ENCODE assay signal across 14 mouse cellular contexts in genomic region chr11:117434056-117434455, GRCm38 (mm10). TPM values are rescaled to one million over a fixed set of nuclear protein-coding genes. Genes with fewer than 3 reads are reported as not detected.
DNase-seq lines count a peak whose midpoint lies in the region; ATAC-seq and TF ChIP-seq lines count a peak whose summit lies in the region.
"Had no signal": no experiment of that assay in that cellular context is flagged by ENCODE, and none has a peak within 500 bp of the region (broad histone marks: within the 10 kb centered on the region; RNA-seq: fewer than 3 reads in every experiment).

No protein-coding gene starts in this region.

- H3K36me3 ChIP-seq in heart, adult 2 months (ENCODE audit: control insufficient read depth, insufficient read depth, low read length): no peaks in the 10 kb centered on the region
- no peaks in the 10 kb centered on the region for H3K36me3 ChIP-seq in lung, embryonic 14.5 days (ENCODE audit: insufficient read depth)
- peaks cover 0 to 3% of the 10 kb centered on the region in 2 experiments for H3K36me3 ChIP-seq in CH12.LX (replicated peaks in 1 of 2; ENCODE audit: control insufficient read depth in 1 of 2, insufficient read depth in 1 of 2, low read length in 1 of 2)

- intact Hi-C loops in heart, adult 2 months (cut with DNase I): no loop called here
- intact Hi-C loops in heart, postnatal 36 days (cut with DNase I): no loop called here

- TF ChIP-seq CTCF in heart, adult 2 months (IDR thresholded peaks at IDR 0.05): peak; percentile 66
- TF ChIP-seq CTCF in lung, embryonic 14.5 days (IDR thresholded peaks at IDR 0.05; ENCODE audit: low read depth): peak; percentile 59
- peak; percentile 64 to 88 for TF ChIP-seq CTCF in CH12.LX (conservative IDR thresholded peaks at IDR 0.05 in 1 of 2, IDR thresholded peaks at IDR 0.05 in 1 of 2; ENCODE audit: low read depth in 2 of 2, low read length in 2 of 2)
- peak; percentile 16; the same call in 1 of the 2 replicates for TF ChIP-seq CTCF in cortical plate, adult 2 months (IDR thresholded peaks at IDR 0.05; ENCODE audit: extremely low read depth, insufficient read depth, low read length)

- H3K4me1 ChIP-seq in heart, adult 2 months (ENCODE audit: control insufficient read depth, insufficient read depth, low read length): peaks cover 3% of the 10 kb centered on the region; the same call in 1 of the 2 replicates
- H3K4me1 ChIP-seq in lung, embryonic 14.5 days (ENCODE audit: insufficient read depth): no peaks in the 10 kb centered on the region
- H3K4me1 ChIP-seq in CH12.LX (ENCODE audit: control insufficient read depth in 1 of 2, insufficient read depth in 2 of 2): peaks cover 11 to 50% of the 10 kb centered on the region in 2 experiments
- peaks cover 5% of the 10 kb centered on the region for H3K4me1 ChIP-seq in cortical plate, adult 2 months (ENCODE audit: control insufficient read depth, insufficient read depth, low read length)

- no peak overlapping the region for H3K4me2 ChIP-seq in lung, embryonic 14.5 days
- no peak overlapping the region for H3K4me2 ChIP-seq in CH12.LX (ENCODE audit: insufficient read depth, low read depth, poor library complexity, severe bottlenecking)

- in situ Hi-C loops in CH12.LX (cut with MboI; ENCODE audit: low pct_ligation_motif_present, low pct_unique_long_range_greater_than_20kb, low sequenced_read_pairs): no loop called here

- no peaks in the 10 kb centered on the region for H3K79me2 ChIP-seq in heart, adult 2 months (replicated peaks; ENCODE audit: control insufficient read depth, insufficient read depth, low read length)
- H3K79me2 ChIP-seq in CH12.LX (replicated peaks; ENCODE audit: control insufficient read depth, extremely low read depth, insufficient read depth, poor library complexity, severe bottlenecking): no peaks in the 10 kb centered on the region

- 0 out of 2 replicates have a peak, but pooled peaks have one; percentile 34 for TF ChIP-seq POLR2A in heart, adult 2 months (IDR thresholded peaks at IDR 0.05; ENCODE audit: insufficient read depth, low read depth, low read length)
- no peak for TF ChIP-seq POLR2A in CH12.LX (IDR thresholded peaks at IDR 0.05; ENCODE audit: low read depth, low read length)
- TF ChIP-seq POLR2A in cortical plate, adult 2 months (IDR thresholded peaks at IDR 0.05; ENCODE audit: extremely low read depth, insufficient read depth, low read length): no peak

- dilution Hi-C loops in CH12.LX (cut with MboI; ENCODE audit: extremely low pct_ligation_motif_present, extremely low pct_unique_long_range_greater_than_20kb, low sequenced_read_pairs): no loop called here

- no peak overlapping the region for H3K4me3 ChIP-seq in heart, adult 2 months
- no peak overlapping the region for H3K4me3 ChIP-seq in lung, embryonic 14.5 days (ENCODE audit: low read depth, low read length)
- no peak overlapping the region for H3K4me3 ChIP-seq in CH12.LX (replicated peaks in 1 of 3; ENCODE audit: low read depth in 2 of 3, low read length in 2 of 3, poor library complexity in 1 of 3)
- no peak overlapping the region for H3K4me3 ChIP-seq in cortical plate, adult 2 months (ENCODE audit: insufficient read depth, low read length)

- 0 out of 2 replicates have a peak, but pooled peaks cover 2% of the 10 kb centered on the region for H3K27me3 ChIP-seq in heart, adult 2 months (ENCODE audit: control insufficient read depth, insufficient read depth, low read length)
- peaks cover 15% of the 10 kb centered on the region; the same call in 1 of the 2 replicates for H3K27me3 ChIP-seq in lung, embryonic 14.5 days (ENCODE audit: insufficient read depth, low read length)
- H3K27me3 ChIP-seq in CH12.LX (replicated peaks): no peaks in the 10 kb centered on the region

- H3K9me3 ChIP-seq in lung, embryonic 14.5 days (ENCODE audit: low read depth, low read length): no peaks in the 10 kb centered on the region
- peaks cover 8% of the 10 kb centered on the region for H3K9me3 ChIP-seq in CH12.LX (replicated peaks; ENCODE audit: low read length)

- TF ChIP-seq EP300 in heart, adult 2 months (IDR thresholded peaks at IDR 0.05; ENCODE audit: insufficient read depth, low read depth, low read length): no peak
- TF ChIP-seq EP300 in CH12.LX (IDR thresholded peaks at IDR 0.05; ENCODE audit: low read length): no peak

- no peak for ATAC-seq in lung, embryonic 14.5 days (ENCODE audit: insufficient read depth)
- ATAC-seq: hindbrain, embryonic 16.5 days had no signal

- no peak for DNase-seq in heart, adult 2 months
- no peak for DNase-seq in heart, postnatal 36 days
- DNase-seq in lung, embryonic 14.5 days: peak; percentile 34
- no peak for DNase-seq in lung, postnatal 25 days (ENCODE audit: low spot score)
- peak; percentile 41 for DNase-seq in CH12.LX (ENCODE audit: extremely low read depth)
- no peak for DNase-seq in cerebellum, adult 18-20 months
- DNase-seq in right cerebral cortex, adult 2 months (ENCODE audit: low spot score in 2 of 2): no peak
- DNase-seq: heart, adult 11 months; retina, postnatal 1 day had no signal

- TF ChIP-seq RAD21 in CH12.LX (IDR thresholded peaks at IDR 0.05; ENCODE audit: low read depth, low read length): peak; percentile 43

- H3K9ac ChIP-seq in heart, adult 2 months (ENCODE audit: low read depth, low read length): no peak overlapping the region
- H3K9ac ChIP-seq in lung, embryonic 14.5 days: no peak overlapping the region
- H3K9ac ChIP-seq in CH12.LX (ENCODE audit: insufficient read depth, low read depth): no peak overlapping the region

- H3K27ac ChIP-seq in heart, adult 2 months: no peak overlapping the region
- no peak overlapping the region for H3K27ac ChIP-seq in lung, embryonic 14.5 days (ENCODE audit: low read depth)
- H3K27ac ChIP-seq in CH12.LX (ENCODE audit: insufficient read depth, low read depth): no peak overlapping the region
- no peak overlapping the region for H3K27ac ChIP-seq in cortical plate, adult 2 months (ENCODE audit: insufficient read depth, low read length)

TF ChIP-seq in CH12.LX, 34 proteins besides CTCF, POLR2A, EP300 and RAD21:
- TF ChIP-seq SMC3 (IDR thresholded peaks at IDR 0.05; ENCODE audit: low read depth, low read length) (peak; percentile 66), CHD2 (IDR thresholded peaks at IDR 0.05; ENCODE audit: low read length) (no peak), USF2 (conservative IDR thresholded peaks at IDR 0.05; ENCODE audit: low read depth, low read length) (no peak), TBP (conservative IDR thresholded peaks at IDR 0.05; ENCODE audit: low read depth, low read length) (no peak), JUN (IDR thresholded peaks at IDR 0.05; ENCODE audit: insufficient read depth, low read depth, low read length) (no peak), RCOR1 (conservative IDR thresholded peaks at IDR 0.05; ENCODE audit: low read depth, low read length) (no peak), JUND (conservative IDR thresholded peaks at IDR 0.05; ENCODE audit: low read depth, low read length) (no peak)

RNA-seq across cellular contexts. Expression of gene Gm11733, which starts 50.1 kb away (rescaled TPM):
- total RNA-seq in heart, adult 2 months (2021): not detected
- polyA plus RNA-seq in heart, adult 2 months (2012; rRNA removed): 0.10 and 0.15 TPM in 2 replicates
- not detected for total RNA-seq in heart, postnatal 36 days (2021)
- polyA plus RNA-seq in lung, embryonic 14.5 days (2014; fragmentation: Nextera tagmentation; extraction: Ambion mirVana): 0.08 TPM in 1 of 2 replicates, not detected in the other
- total RNA-seq in CH12.LX (2012; rRNA removed) (0.08 TPM in 1 of 2 replicates, not detected in the other), CH12.LX (2014; rRNA removed) (0.12 TPM in 1 of 2 replicates, not detected in the other)
- 0.10 TPM in 1 of 2 replicates, not detected in the other for polyA plus RNA-seq in CH12.LX (2012; ENCODE audit: insufficient read length, low read depth)
- 0.15 and 0.26 TPM in 2 replicates for polyA plus RNA-seq in cortical plate, adult 2 months (2012; rRNA removed)
- polyA plus RNA-seq: forebrain, embryonic 11.5 days; liver, embryonic 16.5 days; stomach, embryonic 16.5 days had no signal

Comparison
In these comparisons a context has a peak if more than half of its experiments do, and no peak if none do; other contexts are left out.
1. DNase-seq: peak in lung, embryonic 14.5 days (single experiment) and CH12.LX (single experiment); none in heart, adult 2 months (0 of 2), heart, postnatal 36 days (0 of 2), lung, postnatal 25 days (single experiment), cerebellum, adult 18-20 months (0 of 2) and right cerebral cortex, adult 2 months (0 of 2).
2. CTCF ChIP-seq: peak in every context shown above with its lines; median percentile 76 in CH12.LX; 66 in heart, adult 2 months; 59 in lung, embryonic 14.5 days; 16 in cortical plate, adult 2 months.